Mouse (Mus musculus) left cerebral cortex, adult 9 months (tissue): ENCODE data around the gene Dnaaf3.

ENCODE experiments used
- DNase-seq, 2 experiments: peaks; one replicate each; pipeline ENCODE4 v3.0.0; 2022; ENCODE audit warnings: low spot score in 2 of 2

Dnaaf3 gene

DNA sequence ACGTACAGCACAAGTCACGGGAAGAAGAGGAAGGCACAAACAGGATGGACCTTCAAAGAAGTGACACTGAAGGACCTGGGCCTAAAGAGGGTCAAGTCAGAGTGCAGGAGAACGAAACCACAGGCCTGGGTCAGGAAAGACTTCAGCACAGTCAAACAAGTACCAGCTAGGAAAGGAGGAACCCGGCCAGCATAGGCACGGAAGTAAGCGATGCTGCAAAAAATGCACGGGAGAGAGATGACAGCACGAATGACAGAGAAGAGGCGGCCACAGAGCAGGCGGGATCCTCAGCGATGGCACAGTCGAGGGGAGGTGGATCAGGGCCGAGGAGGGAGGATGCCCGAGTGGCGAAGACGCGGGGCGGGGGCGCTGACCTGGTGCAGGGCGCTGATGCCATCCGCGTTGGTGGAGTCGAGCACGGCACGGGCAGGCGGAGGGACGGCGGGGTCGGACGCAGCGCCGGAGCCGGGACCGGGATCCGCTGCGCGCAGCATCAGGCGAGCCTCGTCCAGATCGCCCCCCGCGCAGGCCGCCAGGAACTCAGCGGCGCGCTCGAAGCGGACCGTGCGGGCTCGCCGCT lies 31.3 kb downstream of the Dnaaf3 start:
- peak in 1 of 2 experiments; percentile 40 for DNase-seq

- no peak for DNase-seq
Measured at GRCm38 (mm10) chr7:4499034-4499433, 33.2 kb downstream of the Dnaaf3 start.

DNA sequence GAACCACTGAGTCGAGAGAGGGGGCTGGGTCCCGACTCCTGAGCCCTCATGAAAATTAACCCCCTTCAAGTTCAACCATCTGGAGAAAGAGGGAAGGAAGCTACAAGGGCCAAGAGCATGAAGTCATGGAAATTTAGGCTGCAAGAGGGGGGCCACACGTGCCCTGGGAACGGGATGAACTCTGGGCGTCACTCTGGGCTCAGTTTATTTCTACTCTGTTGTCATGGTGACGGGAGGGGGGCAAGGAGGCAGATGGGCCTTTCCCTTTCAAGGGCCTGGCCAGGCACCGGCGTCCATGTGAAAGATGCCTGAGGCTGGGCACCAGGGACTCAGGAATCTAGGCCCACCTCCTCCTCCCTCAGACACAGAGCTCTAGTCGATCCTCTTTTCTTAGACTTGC lies 34.0 kb downstream of the Dnaaf3 start:
- no peak for DNase-seq

DNA sequence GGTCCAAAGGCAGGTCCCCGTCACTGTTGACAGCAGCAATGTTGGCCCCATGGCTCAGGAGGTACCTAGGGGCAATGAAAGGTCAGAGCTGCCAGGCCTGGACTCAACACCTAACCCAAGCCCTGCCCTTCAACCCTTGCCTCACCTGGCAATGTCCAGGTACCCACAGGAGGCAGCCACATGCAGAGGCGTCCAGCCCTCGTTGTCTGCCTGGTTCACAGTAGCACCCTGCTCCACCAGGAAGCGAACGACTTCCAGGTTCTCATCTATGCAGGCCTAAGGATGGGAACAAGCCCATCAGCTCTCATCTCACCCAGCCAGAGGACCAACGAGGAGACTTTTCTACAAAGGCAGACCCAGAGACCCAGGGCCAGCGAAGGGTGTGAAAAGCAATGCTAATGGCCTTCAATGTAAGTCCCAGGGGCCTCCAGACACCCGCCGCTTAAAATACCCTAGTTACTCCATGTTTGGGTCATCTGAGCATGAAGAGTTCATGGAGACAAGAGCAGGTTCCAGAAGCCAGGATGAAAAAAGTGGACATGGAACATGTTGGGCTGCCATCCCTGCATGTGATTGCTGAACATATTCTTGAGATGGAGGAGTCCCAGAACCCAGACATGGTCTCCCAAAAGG lies 34.9 kb downstream of the Dnaaf3 start:
- no peak for DNase-seq

DNA sequence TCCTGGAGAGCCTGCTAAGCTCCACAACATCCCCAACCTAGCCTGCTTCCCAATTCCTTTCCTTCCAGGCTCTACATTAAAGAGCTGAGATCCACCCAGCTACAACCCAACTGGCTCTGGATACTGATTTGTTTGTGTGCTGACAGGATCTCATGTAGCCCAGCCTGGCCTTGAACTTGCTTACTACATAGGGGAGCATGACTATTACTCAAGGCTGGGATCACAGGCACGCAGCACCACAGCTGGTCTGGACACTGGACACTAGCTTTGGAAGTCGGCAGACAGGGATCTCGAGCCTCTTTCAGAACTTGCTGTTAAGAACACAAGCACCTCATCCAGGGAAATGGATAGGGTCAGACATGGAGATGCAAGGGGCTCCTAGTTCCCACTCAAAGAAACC lies 35.8 kb downstream of the Dnaaf3 start:
- no peak for DNase-seq

DNA sequence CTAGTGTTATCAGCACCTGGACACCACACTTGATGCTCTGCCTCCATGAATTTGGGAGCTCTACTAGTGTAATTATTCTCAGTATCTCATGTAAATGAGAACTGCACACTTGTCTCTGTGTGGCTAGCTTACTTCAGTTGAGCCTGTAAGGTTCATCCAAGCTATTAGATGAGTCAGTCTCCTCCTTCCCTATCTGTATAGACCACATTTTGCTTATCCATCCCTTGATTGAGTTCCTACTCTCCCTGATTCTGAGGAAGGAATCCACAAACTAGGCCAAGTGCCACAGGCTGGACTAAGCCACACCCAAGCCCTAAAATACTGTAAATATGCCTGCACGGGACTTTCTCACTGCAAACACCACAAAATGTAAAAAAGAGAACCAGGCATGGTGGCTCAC lies 38.3 kb downstream of the Dnaaf3 start:
- DNase-seq, result no peak

DNA sequence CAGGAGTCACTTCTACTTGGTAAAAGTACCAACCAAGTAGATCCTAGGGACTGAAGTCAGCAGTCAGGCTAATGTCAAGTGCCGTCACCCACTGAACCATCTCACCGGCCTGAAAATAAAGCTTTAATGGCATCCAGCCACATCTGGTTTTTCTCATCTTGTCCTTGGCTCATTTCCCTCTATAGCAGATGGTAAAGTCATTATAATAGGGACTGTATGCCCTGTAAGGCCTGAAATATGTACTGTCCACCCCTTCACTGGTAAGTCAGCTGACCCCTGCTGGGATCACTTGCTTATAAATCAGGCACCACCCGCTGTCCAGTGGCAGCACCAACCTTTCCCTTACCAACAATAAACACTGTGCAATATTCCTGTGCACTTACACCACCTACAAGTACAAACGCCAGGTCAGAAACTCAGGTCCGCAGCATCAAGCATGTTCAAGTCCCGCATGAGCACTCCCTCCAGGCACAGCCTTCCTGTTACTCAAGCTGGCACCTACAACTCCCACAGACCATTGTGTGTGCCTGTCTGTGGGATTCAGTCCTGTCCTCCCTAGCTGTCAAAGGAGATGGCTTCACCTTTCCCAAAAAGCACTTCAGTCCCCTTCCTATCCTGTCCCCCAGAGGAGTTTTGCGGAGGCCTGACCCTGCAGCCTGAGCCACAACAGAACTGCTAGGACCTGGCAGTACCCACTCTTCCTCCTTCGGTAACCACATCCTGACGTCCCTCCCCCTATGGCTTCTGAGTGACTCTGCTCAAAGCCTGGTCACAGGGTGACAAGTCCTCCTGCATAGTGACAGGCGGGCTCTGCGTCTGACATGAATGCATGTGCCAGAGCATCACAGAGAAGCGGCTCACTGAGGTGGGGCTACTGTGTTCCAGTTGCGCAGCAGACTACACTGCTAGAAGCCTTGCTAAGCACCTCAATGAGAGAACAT lies 39.7 kb downstream of the Dnaaf3 start:
- DNase-seq, result no peak

DNA sequence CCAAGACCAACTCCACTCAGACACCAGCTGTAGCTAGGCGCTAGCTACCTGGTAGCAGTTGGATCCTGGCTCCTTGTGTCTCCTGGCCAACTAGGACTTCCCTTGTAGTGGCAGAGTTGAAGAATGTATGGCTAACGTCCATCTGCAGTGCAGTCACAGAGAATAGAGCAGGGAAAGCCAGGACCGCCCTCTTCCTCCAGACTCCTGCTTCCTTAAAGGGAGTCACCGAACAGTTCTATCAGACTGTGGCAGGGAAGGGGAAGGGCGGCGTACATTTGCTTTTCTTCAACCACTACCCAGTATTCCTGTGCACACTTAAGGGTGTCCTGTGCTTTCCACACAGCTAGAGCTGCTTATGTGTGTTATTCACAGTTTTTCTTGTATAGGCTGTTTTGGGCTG lies 40.9 kb downstream of the Dnaaf3 start:
- no peak for DNase-seq

DNA sequence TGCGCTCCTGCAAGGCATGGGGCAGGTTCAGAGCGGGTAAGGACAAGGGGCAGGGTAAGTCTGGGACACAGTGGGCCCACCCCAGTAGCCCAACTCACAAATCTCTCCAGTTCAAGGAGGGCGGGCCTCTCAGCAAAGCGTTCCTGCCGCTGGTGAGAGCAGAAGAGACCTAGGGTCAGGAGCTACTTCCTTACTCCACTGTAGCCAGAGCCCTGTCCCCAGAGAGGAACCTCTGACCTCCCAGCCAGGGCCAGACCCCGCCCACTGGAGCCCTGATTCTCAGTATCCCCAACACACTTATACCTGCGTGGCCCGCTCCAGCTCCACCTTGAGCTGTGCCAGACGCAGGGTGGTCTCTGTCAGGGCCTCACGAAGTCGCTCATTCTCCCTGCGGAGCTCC lies 50.0 kb downstream of the Dnaaf3 start:
- DNase-seq, result no peak

DNA sequence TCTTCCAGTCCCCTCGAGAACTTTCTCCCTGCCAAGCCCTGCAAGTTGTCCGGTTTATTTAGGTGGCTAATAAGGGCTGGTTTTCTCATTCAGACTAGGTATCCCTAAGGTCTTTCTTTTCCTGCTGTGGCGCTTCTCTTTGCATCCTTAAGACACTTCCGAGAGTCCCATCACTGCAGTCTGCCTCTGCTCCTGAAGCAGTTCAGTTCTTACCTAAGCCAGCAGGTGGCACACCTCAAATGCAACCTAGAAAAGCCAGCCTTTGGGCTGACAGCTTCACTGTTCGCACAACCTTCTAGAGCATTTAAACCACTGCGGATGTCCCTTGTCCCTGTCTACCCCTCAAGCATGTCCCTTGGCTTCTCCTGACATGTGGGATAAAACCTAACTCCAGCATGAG lies 52.6 kb downstream of the Dnaaf3 start:
- peak in 1 of 2 experiments; percentile 55 for DNase-seq

GRCm38 (mm10) chr7:4478796-4479291 lies 53.4 kb downstream of the Dnaaf3 start:
- no peak for DNase-seq

- DNase-seq, result peak in 1 of 2 experiments; percentile 63
Measured at GRCm38 (mm10) chr7:4478021-4478795, 54.0 kb downstream of the Dnaaf3 start.

GRCm38 (mm10) chr7:4473940-4474339 lies 58.3 kb downstream of the Dnaaf3 start:
- DNase-seq, result no peak
